Mouse (Mus musculus): ENCODE data around the gene Gprc5b.

Gene Gprc5b

GRCm38 (mm10) chr7:118995007-118995406 is at the start of gene Gprc5b:
Gprc5b (minus strand) TSS chr7:118995211.
- DNase-seq (ENCODE audit: low spot score), result peak; percentile 94

- no peak for DNase-seq (ENCODE audit: low spot score)
Measured at GRCm38 (mm10) chr7:119041502-119041901, 46.5 kb upstream of the Gprc5b start.

- DNase-seq (ENCODE audit: low spot score), result no peak
Measured at GRCm38 (mm10) chr7:119037581-119037980, 42.6 kb upstream of the Gprc5b start.

- DNase-seq (ENCODE audit: low spot score), result no peak
Measured at GRCm38 (mm10) chr7:119034243-119034961, 39.4 kb upstream of the Gprc5b start.

GRCm38 (mm10) chr7:119023394-119023921 is 28.4 kb upstream of the Gprc5b start:
- peak; percentile 60 for DNase-seq (ENCODE audit: low spot score)

GRCm38 (mm10) chr7:119022238-119023156 is 27.5 kb upstream of the Gprc5b start:
- DNase-seq (ENCODE audit: low spot score), result peak; percentile 20

GRCm38 (mm10) chr7:119019537-119019936 is 24.5 kb upstream of the Gprc5b start:
- peak; percentile 31 for DNase-seq (ENCODE audit: low spot score)

GRCm38 (mm10) chr7:119015736-119016135 is 20.7 kb upstream of the Gprc5b start:
- no peak for DNase-seq (ENCODE audit: low spot score)

GRCm38 (mm10) chr7:119010854-119011529 is 16.0 kb upstream of the Gprc5b start:
- DNase-seq (ENCODE audit: low spot score), result peak; percentile 55

GRCm38 (mm10) chr7:119002501-119002900 is 7.5 kb upstream of the Gprc5b start:
- DNase-seq (ENCODE audit: low spot score), result no peak

- DNase-seq (ENCODE audit: low spot score), result no peak
Measured at GRCm38 (mm10) chr7:119001965-119002364, 7.0 kb upstream of the Gprc5b start.

GRCm38 (mm10) chr7:118999857-119000256 is 4.8 kb upstream of the Gprc5b start:
- DNase-seq (ENCODE audit: low spot score), result no peak

- peak; percentile 74 for DNase-seq (ENCODE audit: low spot score)
Measured at GRCm38 (mm10) chr7:118996137-118996837, 1.3 kb upstream of the Gprc5b start.

GRCm38 (mm10) chr7:118995671-118996070 is 660 bp upstream of the Gprc5b start:
- DNase-seq (ENCODE audit: low spot score), result no peak

GRCm38 (mm10) chr7:118994231-118994842 is 674 bp downstream of the Gprc5b start:
- DNase-seq (ENCODE audit: low spot score), result peak; percentile 40

- DNase-seq (ENCODE audit: low spot score), result peak; percentile 30
Measured at GRCm38 (mm10) chr7:118993597-118994230, 1.3 kb downstream of the Gprc5b start.

GRCm38 (mm10) chr7:118992623-118993405 is 2.2 kb downstream of the Gprc5b start:
- DNase-seq (ENCODE audit: low spot score), result no peak

GRCm38 (mm10) chr7:118992080-118992560 is 2.9 kb downstream of the Gprc5b start:
- DNase-seq (ENCODE audit: low spot score), result no peak

- no peak for DNase-seq (ENCODE audit: low spot score)
Measured at GRCm38 (mm10) chr7:118991341-118991884, 3.6 kb downstream of the Gprc5b start.
